Mouse (Mus musculus) cerebellum, adult 2 months (tissue): ENCODE results near the gene Myf5. TPM values are rescaled to one million over a fixed set of nuclear protein-coding genes. Genes with fewer than 3 reads are reported as not detected.

Experiments
- DNase-seq, 2 experiments: peaks; one replicate each; pipeline ENCODE4 v3.0.0; 2021
- H3K27ac ChIP-seq: fragments of 200-500 bp; 2 replicates; pipeline ENCODE4 v1.5.1; 2012; ENCODE audit warnings: low read length, control low read depth, inconsistent platforms; ENCODE audit not compliant: insufficient read depth
- H3K27me3 ChIP-seq: fragments of 200-500 bp; 2 replicates; pipeline ENCODE4 v1.6.1; 2012; ENCODE audit warnings: inconsistent platforms, mild to moderate bottlenecking, low read length, moderate library complexity; ENCODE audit not compliant: control insufficient read depth, insufficient read depth
- H3K4me1 ChIP-seq: fragments of 200-500 bp; 2 replicates; pipeline ENCODE4 v1.6.1; 2011; ENCODE audit warnings: low read length; ENCODE audit not compliant: control insufficient read depth, insufficient read depth
- H3K4me3 ChIP-seq: fragments of 200-500 bp; replicated peaks from 2 replicates; pipeline ENCODE3; 2011; ENCODE audit warnings: mild to moderate bottlenecking, low read depth, low read length, control low read depth; ENCODE audit not compliant: insufficient read depth
- CTCF ChIP-seq: fragments of 200-500 bp; IDR thresholded peaks from 2 replicates; pipeline ENCODE4 v1.5.1; 2011; ENCODE audit warnings: low read depth, mild to moderate bottlenecking, control low read depth, low read length, moderate library complexity, borderline replicate concordance; ENCODE audit not compliant: insufficient read depth
- POLR2A ChIP-seq: fragments of 200-500 bp; IDR thresholded peaks from 2 replicates; pipeline ENCODE4 v1.6.1; 2011; ENCODE audit warnings: low read length, control low read depth, borderline replicate concordance; ENCODE audit not compliant: insufficient read depth
- WGBS: fragments of 180-500 bp; shearing (Covaris S2); methylation state at CpG from one replicate; pipeline ENCODE4 v1.1.7; 2018; 5-methylcytosine and 5-hydroxymethylcytosine counted together
- polyA plus RNA-seq: library from polyadenylated mRNA; depleted of rRNA; stranded (reverse); fragments of >200 nt; gene quantifications from 2 replicates; pipeline ENCODE4 v1.2.3, GENCODE M21; 2012

Gene Myf5
- polyA plus RNA-seq, 1 experiment, result not detected

GRCm38 (mm10) chr10:107499656-107500055, 13.7 kb upstream of the Myf5 start:
- TF ChIP-seq CTCF (no peak), POLR2A (no peak)
- WGBS, result 83% methylated on average over 7 of the region's 7 CpGs

GRCm38 (mm10) chr10:107496402-107496801, 10.5 kb upstream of the Myf5 start:
- DNase-seq, result no peak
- Histone ChIP-seq H3K27me3 (no peaks in the 10 kb centered on the region), H3K4me1 (no peaks in the 10 kb centered on the region), H3K4me3 (no peak overlapping the region), H3K27ac (no peak overlapping the region)
- WGBS, result 96% methylated on average over 1 of the region's 1 CpGs
- TF ChIP-seq POLR2A (no peak), CTCF (no peak)

More at GRCm38 (mm10) chr10:107499656-107500055, 13.7 kb upstream of the Myf5 start:
- Histone ChIP-seq H3K27me3 (no peaks in the 10 kb centered on the region), H3K4me1 (no peaks in the 10 kb centered on the region), H3K4me3 (no peak overlapping the region), H3K27ac (no peak overlapping the region)
- DNase-seq, result no peak

- no peak within 1 kb of the TSS for H3K27ac ChIP-seq
- no peak for DNase-seq
- no peaks in the 10 kb centered on the region for H3K4me1 ChIP-seq
- H3K27me3 ChIP-seq, result no peaks in the 10 kb centered on the region
- H3K4me3 ChIP-seq, result no peak within 1 kb of the TSS
- WGBS, result 69% methylated on average over 6 of the region's 6 CpGs
- TF ChIP-seq CTCF (no peak), POLR2A (no peak)
These were observed 8.6 kb upstream of the Myf5 start, which contains the start of gene Myf6 for GRCm38 (mm10) chr10:107494568-107494967. TSS of gene Myf6 (minus strand) at chr10:107494737.

GRCm38 (mm10) chr10:107493580-107494474, 7.9 kb upstream of the Myf5 start:
- Histone ChIP-seq H3K27me3 (no peaks in the 10 kb centered on the region), H3K27ac (no peak overlapping the region), H3K4me1 (no peaks in the 10 kb centered on the region), H3K4me3 (no peak overlapping the region)
- 41% methylated on average over 20 of the region's 20 CpGs for WGBS
- TF ChIP-seq POLR2A, result no peak
- TF ChIP-seq CTCF, result no peak
- DNase-seq, result no peak

- Histone ChIP-seq H3K4me1 (no peaks in the 10 kb centered on the region), H3K4me3 (no peak overlapping the region), H3K27ac (no peak overlapping the region), H3K27me3 (no peaks in the 10 kb centered on the region)
- DNase-seq, result no peak
- TF ChIP-seq CTCF, result no peak
- TF ChIP-seq POLR2A, result no peak
- 37% methylated on average over 18 of the region's 18 CpGs for WGBS
These were observed 7.1 kb upstream of the Myf5 start for GRCm38 (mm10) chr10:107492867-107493579.

- WGBS, result 53% methylated on average over 12 of the region's 12 CpGs
- Histone ChIP-seq H3K27me3 (no peaks in the 10 kb centered on the region), H3K4me1 (no peaks in the 10 kb centered on the region), H3K27ac (no peak overlapping the region), H3K4me3 (no peak overlapping the region)
- TF ChIP-seq POLR2A, result no peak
- TF ChIP-seq CTCF, result no peak
- no peak for DNase-seq
These were observed 2.9 kb upstream of the Myf5 start for GRCm38 (mm10) chr10:107488654-107489315.

GRCm38 (mm10) chr10:107486770-107487169, 836 bp upstream of the Myf5 start:
- H3K4me3 ChIP-seq, result no peak overlapping the region
- 46% methylated on average over 12 of the region's 12 CpGs for WGBS
- TF ChIP-seq POLR2A (no peak), CTCF (no peak)

GRCm38 (mm10) chr10:107484050-107484449, 1.9 kb downstream of the Myf5 start:
- no peak for TF ChIP-seq CTCF
- no peak for TF ChIP-seq POLR2A
- H3K4me3 ChIP-seq, result no peak overlapping the region
- H3K27me3 ChIP-seq, result no peaks in the 10 kb centered on the region
- 52% methylated on average over 10 of the region's 10 CpGs for WGBS
- H3K27ac ChIP-seq, result no peak overlapping the region
- H3K4me1 ChIP-seq, result no peaks in the 10 kb centered on the region
- DNase-seq, result no peak

More at GRCm38 (mm10) chr10:107486770-107487169, 836 bp upstream of the Myf5 start:
- Histone ChIP-seq H3K4me1 (no peaks in the 10 kb centered on the region), H3K27me3 (no peaks in the 10 kb centered on the region), H3K27ac (no peak overlapping the region)
- DNase-seq, result no peak
